Mouse (Mus musculus): Measurements from ENCODE around the gene Sprr1b.
"Not testable (repeated sequence)": the region's sequence is repeated elsewhere in the genome, so short reads cannot be mapped to it uniquely, and the experiment has no call there.

The Sprr1b gene

DNA sequence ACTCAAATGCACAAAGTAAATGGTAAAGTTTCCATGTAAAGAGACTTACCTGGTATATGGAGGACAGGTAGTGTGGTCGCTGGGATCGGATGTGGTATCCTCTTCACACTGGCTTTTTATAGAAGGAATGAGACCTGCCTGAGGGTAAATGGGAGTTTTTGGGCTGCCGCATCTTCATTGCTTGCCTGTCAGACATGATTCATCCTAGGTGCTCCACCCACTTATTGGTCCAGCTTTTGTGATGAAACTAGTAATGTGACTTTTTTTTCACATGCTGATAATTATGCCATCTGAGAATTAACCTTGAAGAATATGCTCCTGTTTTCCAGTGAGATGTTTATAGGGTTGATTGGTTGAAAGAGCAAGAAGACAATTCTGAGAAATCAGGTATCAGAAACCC, at the start of gene Sprr1b:
Gene Sprr1b, minus strand, starts transcription at position 101 of the 400 bp plus-strand sequence.
- in situ Hi-C loops (cut with MboI, MseI): no loop called here

DNA sequence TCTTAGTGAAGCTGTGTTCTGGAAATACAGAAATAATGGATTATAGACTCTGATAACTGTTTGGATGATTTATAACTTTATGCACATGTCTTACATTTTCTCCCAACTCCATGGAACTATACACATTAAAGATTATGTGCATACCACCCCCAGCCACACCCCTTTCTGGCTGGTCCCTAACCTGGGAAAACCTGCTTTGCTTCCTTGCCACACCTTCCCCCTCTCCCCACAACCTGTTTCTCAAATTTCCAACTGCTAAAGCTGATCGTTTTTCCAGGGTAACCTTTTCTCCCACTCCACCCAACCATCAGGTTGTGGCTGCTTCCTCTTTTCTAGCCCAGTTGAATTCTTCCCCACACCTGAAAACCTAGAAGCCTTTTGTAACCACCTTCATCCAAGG, 47.7 kb upstream of the Sprr1b start:
- in situ Hi-C loops (cut with MboI, MseI): no loop called here

DNA sequence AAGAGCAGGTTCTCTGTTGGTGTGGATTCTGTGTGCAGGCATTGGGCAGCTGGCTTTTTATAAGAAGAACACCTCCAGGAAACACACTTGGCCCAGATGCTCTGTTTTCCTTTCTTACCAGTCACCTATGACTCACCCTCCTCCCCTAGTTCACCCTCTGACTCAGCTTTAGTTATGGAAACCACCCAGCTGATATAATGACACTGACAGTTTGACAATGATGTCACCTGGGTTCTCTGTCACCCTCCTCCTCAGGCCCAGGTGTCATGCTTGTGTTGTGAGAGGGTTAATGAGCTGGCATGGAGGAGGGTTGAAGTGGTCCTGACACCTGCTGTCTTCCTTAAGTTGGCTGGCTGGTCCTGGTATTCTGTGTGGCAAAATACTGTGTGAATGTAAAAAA, 47.3 kb upstream of the Sprr1b start, which contains the start of gene Sprr1a:
Gene Sprr1a, minus strand, starts transcription at position 33 of the 400 bp plus-strand sequence.
- in situ Hi-C loops (cut with MboI, MseI): no loop called here

DNA sequence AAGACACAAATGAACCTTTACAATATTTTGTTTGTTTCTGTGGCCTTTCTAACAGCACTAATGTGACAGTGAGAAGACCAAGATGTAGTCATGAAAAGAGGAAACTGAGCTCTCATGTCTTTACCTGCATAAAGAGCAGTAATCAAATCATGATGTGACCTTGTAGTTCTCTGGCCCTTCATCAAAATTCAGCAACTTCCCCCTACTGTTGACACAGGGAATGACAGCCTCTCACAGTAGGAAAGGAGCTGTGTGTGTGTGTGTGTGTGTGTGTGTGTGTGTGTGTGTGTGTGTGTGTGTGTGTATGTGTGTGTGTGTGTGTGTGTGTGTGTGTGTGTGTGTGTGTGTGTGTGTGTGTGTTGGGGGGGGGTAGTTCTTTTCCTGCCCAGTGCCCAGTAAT, 42.7 kb upstream of the Sprr1b start:
- in situ Hi-C loops (cut with MboI, MseI): not testable (repeated sequence)

DNA sequence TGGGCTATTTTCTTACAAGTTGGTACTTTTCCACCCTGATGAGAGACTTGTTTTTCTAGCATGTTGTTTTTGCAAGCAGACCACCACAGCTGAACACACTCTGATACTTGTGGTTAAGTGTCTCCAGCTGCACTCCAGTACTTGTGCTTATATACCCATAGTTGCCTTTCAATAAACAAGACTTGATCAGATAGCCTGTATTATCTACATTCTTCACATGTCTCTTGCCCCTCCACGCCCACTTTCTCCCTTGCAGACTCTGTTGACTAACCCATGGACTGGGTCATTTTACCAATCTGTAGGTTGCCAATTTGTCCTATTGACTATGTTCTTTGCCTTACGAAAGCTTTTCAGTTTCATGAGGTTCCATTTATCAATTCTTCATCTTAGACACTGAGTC, 31.5 kb upstream of the Sprr1b start:
- in situ Hi-C loops (cut with MboI, MseI): no loop called here

DNA sequence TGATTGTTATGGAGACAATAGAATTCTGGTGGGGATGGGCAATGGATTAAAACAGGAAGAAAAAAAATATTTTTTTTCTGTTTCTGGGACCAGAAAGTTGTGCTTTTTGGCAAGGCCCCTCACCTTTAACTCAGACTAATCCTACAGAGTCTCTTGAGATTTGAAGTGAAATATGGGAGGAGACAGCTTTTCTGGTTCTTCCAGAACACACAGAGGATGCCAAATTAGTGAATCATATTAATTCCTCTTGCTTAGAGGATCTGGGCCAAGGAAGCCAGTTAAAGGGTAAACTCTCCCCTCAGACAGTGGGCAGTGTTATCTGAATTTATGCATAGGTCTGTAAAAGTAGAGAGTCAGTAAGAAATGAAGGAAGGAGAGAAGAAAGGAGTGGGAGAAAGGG, 28.8 kb upstream of the Sprr1b start:
- in situ Hi-C loops (cut with MboI, MseI): no loop called here

DNA sequence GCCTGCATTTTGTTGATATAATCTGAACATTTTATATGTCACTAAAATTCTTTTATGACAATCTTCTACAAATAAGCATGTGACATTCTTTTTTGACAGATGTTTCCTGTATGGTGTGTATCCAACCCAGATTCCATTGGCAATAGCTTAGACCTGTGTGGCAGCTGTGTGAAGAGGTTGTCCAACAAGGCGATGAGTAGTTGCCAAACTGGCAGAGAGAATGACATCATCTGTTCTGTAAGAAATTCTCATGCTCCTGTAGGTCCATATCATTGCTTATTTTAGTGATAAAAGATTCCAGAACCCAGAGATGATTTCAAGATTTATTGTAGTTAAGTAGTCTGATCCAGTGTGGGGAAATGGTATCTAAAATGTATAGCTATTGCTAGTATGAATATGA, 28.0 kb upstream of the Sprr1b start:
- in situ Hi-C loops (cut with MboI, MseI): no loop called here

DNA sequence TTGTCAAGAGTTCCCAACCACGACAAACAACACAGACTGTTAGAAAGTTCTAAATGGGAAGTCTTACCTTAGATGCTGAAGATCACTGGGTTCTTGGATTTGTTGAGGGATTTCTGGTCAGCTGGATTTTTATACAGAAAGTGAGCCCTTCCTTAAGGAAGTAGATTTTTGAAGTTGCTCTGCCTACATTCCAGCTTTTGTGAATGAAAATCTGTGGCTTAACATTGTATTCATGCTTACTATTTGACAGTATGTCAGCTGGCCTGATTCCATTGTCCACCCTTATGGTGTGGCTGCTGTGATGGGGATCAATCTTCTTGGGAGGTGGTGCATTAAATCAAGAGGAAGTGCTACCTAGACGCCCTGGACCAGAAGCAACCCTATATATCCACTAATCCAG, 20.0 kb upstream of the Sprr1b start, which contains the start of gene Sprr3:
Gene Sprr3, minus strand, starts transcription at position 101 of the 400 bp plus-strand sequence.
- in situ Hi-C loops (cut with MboI, MseI): no loop called here

DNA sequence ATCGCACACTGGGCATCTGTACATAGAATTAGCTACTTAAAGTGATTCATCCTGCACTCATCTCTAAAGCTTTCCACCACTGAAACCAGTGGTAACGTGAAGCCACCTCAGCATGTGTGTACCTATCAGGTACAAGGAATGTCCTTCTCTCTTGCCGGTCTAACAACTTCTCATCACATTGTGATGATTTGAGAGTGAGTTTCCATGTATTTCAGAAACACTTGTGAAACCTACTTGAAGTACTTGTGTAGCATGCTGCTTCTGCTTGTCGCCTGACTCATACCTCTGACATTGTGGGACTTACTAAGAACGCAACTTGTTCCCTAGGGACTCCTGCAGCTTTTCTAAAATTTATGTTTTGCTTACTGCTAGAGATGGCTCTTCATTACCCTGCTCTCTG, 16.6 kb upstream of the Sprr1b start:
- in situ Hi-C loops (cut with MboI, MseI): no loop called here

DNA sequence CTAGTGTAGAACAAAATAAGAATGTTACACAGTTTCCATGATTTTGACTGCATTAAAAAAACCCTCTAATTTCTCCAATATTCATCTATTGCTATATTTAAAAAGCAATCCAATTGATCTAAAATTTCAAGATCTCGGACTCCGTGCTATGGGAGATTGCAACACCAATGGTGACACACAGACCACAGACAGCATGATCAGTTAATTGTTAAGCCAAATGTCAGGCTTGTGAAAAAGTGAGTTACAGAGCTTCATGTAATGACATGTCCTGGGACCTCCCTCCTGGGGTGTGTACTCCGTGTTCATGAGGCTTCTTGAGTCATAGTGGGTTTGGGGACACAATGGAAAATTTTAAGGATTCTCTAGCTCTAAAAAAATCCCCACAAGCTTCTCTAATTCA, 1.6 kb upstream of the Sprr1b start:
- in situ Hi-C loops (cut with MboI, MseI): no loop called here

DNA sequence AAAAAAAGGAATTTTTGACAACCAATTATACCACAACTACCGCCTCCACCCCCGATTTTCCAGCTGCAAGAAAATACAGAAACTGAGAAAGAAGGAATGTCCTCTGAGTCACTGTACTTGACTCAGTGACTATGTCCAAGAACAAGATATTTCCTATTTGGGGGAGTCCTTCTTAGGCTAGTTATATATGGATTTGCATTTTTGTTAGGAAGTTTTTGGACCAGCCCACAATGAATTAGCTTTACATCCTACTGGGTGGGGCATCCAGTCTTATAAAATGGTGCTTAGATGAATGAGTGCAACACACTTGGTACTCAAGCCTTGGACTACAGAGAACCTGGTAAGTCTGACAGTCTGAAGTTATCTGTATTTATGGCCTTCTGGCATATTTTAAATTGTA, 6.3 kb downstream of the Sprr1b start, which contains the start of gene Sprr2k:
Gene Sprr2k, plus strand, starts transcription at position 301 of the 400 bp plus-strand sequence.
- in situ Hi-C loops (cut with MboI, MseI): no loop called here

DNA sequence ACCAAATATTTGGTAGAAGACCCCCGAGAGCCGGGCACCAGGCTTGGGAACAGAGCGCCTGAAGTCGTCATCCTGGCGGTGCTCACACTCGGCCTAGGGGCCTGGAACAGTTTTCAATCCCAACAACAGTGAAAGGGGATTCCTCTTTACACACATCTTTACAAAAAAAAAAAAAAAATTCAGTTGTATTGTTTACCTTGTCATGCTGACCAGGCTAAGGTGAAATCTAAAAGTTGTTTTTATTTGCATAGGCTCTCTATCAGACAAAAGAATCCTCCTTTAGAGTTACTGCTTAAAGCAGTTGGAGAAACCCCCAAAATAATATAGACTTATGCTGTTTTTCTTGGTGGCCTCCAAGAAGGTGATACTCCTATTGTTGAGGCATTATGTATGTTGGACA, 9.3 kb downstream of the Sprr1b start, which contains the start of gene Gm9774:
Gene Gm9774, minus strand, starts transcription at position 101 of the 400 bp plus-strand sequence.
- in situ Hi-C loops (cut with MboI, MseI): no loop called here

DNA sequence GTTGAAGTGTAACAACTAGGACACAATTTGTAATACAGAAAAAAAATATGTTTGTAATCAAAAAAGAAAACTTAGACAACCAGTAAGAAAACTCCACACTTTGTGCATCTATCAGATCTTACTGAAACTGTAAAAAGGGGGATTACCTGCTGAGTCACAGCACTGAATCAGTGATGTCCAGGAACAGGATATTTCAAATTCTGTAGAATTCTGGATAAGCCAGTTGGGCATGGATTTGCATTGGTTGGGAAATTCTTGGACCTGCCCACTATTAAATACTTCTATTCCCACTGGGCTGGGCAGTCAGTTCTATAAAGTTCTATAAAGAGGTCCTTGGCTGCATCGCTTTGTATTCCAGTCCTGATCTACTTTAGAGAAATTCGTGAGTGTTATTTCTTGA, 20.8 kb downstream of the Sprr1b start, which contains the start of gene Sprr2j-ps:
Gene Sprr2j-ps, plus strand, starts transcription at position 301 of the 400 bp plus-strand sequence.
- in situ Hi-C loops (cut with MboI, MseI): no loop called here

DNA sequence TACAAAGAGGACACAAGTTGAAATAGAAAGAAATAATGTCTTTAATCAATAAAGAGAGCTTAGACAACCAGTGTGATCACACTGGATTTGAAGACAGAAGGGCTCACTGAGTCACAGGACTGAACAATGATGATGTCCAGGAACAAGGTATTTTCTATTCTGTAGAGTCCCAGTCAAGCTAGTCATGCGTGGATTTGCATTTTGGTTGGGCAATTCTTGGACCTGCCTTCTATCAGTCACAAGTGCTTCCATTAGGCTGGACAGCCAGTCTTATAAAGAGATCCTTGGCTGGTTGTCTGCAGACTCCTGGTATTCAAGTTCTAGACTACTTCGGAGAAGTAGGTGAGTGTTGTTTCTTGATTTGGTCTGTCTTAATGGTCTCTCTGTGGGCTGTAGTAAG, 30.9 kb downstream of the Sprr1b start, which contains the start of gene Sprr2i:
Gene Sprr2i, plus strand, starts transcription at position 301 of the 400 bp plus-strand sequence.
- in situ Hi-C loops (cut with MboI, MseI): no loop called here

DNA sequence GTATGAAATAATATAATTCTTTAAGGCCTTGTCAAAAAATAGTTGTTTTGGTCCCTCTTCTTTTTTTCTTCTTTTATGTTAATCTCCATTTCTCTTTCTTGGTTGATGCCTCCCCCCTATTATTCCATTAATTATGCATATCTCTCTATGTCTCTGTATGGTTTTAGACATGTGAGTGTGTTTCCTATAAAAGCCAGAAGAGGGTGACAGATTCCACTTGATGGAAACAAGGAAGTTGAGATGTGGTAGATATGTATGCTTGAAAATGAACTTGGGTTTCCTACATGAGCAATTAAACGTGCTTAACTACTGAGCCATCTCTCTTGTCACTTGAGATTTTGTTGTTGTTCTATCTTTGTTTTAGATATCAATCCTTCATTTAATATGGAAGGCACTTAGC, 44.3 kb downstream of the Sprr1b start:
- in situ Hi-C loops (cut with MboI, MseI): no loop called here
